Mouse (Mus musculus): ENCODE data around the gene Rab11fip4.

GRCm38 (mm10) chr11:79717271-79717670 is 126.3 kb downstream of the Rab11fip4 start:
- no peak for TF ChIP-seq CTCF (IDR thresholded peaks at IDR 0.05; ENCODE audit: low read depth)
- no peak for TF ChIP-seq EP300 (IDR thresholded peaks at IDR 0.05; ENCODE audit: low read depth)
